24 mouse cellular contexts compared by ENCODE assay signal in the genomic region with DNA sequence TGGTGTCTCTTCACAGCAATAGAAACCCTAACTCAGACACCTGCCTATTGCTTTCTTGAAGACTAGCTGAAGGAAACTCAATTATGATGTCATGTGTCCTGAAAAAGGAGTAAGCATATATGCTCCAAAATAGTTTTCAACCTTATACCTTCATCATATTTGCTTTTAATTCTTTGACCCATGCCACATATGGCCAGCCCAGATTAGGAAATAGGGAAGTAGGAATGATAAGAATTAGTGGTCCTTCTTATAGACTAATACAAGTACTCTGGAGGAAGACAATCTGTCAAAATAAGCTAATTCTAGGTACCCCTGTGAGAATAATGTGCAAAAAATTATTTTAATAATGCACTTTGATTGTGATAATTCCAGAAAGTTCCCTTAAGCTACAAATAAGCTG.
DNase-seq lines count a peak whose midpoint lies in the region; ATAC-seq and TF ChIP-seq lines count a peak whose summit lies in the region.
"Had no signal": no experiment of that assay in that cellular context is flagged by ENCODE, and none has a peak within 500 bp of the region (broad histone marks: within the 10 kb centered on the region; RNA-seq: fewer than 3 reads in every experiment).

No protein-coding gene starts in this region.

- H3K9ac ChIP-seq in midbrain, embryonic 11.5 days (ENCODE audit: low read length): no peak overlapping the region
- H3K9ac ChIP-seq in MEL (ENCODE audit: control insufficient read depth, low read depth, low read length, poor library complexity, severe bottlenecking): no peak overlapping the region

- TF ChIP-seq RAD21 in MEL (IDR thresholded peaks at IDR 0.05; ENCODE audit: low read depth, low read length): no peak

- TF ChIP-seq POLR2A in MEL (IDR thresholded peaks at IDR 0.05; ENCODE audit: control insufficient read depth in 1 of 2, insufficient read depth in 1 of 2, low read depth in 1 of 2, low read length in 2 of 2, poor library complexity in 1 of 2): no peak

- H3K4me3 ChIP-seq in midbrain, embryonic 11.5 days (ENCODE audit: low read depth, low read length): no peak overlapping the region
- no peak overlapping the region for H3K4me3 ChIP-seq in midbrain, embryonic 10.5 days
- no peak overlapping the region for H3K4me3 ChIP-seq in MEL (ENCODE audit: control insufficient read depth in 1 of 2, insufficient read depth in 1 of 2, low read depth in 2 of 2, low read length in 2 of 2)

- peak; percentile 2 for DNase-seq in midbrain, embryonic 11.5 days (ENCODE audit: low spot score, missing footprints)
- DNase-seq in midbrain, embryonic 10.5 days (ENCODE audit: low spot score): no peak
- DNase-seq in MEL (ENCODE audit: low read depth, low spot score): peak; percentile 44
- DNase-seq in MEL-GATA-1-ER (ENCODE audit: extremely low read depth, low read depth): peak; percentile 56
- no peak for DNase-seq in thymus, postnatal 0 days (ENCODE audit: low spot score)
- DNase-seq in adrenal gland, adult 18-20 months (ENCODE audit: low spot score in 2 of 2): no peak
- DNase-seq: adrenal gland, adult 2 months; adrenal gland, adult 8-10 months; adrenal gland, postnatal 10 days; adrenal gland, postnatal 14 days; adrenal gland, postnatal 25 days; adrenal gland, postnatal 36 days; B cell, adult 2 months; cerebellum, adult 11 months; cerebellum, adult 11-12 months; cerebellum, adult 18-20 months; cerebellum, adult 2 months; cerebellum, adult 8-10 months; cerebellum, adult 9-10 months had no signal

- no peak overlapping the region for H3K27ac ChIP-seq in midbrain, embryonic 11.5 days (ENCODE audit: low read depth, low read length)
- no peak overlapping the region for H3K27ac ChIP-seq in midbrain, embryonic 10.5 days (replicated peaks)
- no peak overlapping the region for H3K27ac ChIP-seq in MEL (ENCODE audit: control insufficient read depth, low read depth, low read length)

- ATAC-seq in midbrain, embryonic 11.5 days (ENCODE audit: low FRiP score): no peak
- ATAC-seq: activated CD4-positive, CD25-positive, alpha-beta regulatory T cell, adult 4 months; CD4-positive, CD25-positive, alpha-beta regulatory T cell, adult 4 months; Patski had no signal

- no peaks in the 10 kb centered on the region for H3K36me3 ChIP-seq in midbrain, embryonic 11.5 days (ENCODE audit: control insufficient read depth, insufficient read depth, low read length)
- no peaks in the 10 kb centered on the region for H3K36me3 ChIP-seq in midbrain, embryonic 10.5 days
- H3K36me3 ChIP-seq in MEL (ENCODE audit: control insufficient read depth in 1 of 2, insufficient read depth in 2 of 2, low read length in 2 of 2): no peaks in the 10 kb centered on the region
- H3K36me3 ChIP-seq: G1E had no signal

- TF ChIP-seq CTCF in MEL (IDR thresholded peaks at IDR 0.05 in 2 of 3, conservative IDR thresholded peaks at IDR 0.05 in 1 of 3; ENCODE audit: control insufficient read depth in 1 of 3, insufficient read depth in 1 of 3, low read depth in 2 of 3, low read length in 3 of 3, poor library complexity in 1 of 3, severe bottlenecking in 1 of 3): no peak

- H3K4me1 ChIP-seq in midbrain, embryonic 11.5 days (ENCODE audit: control insufficient read depth, insufficient read depth, low read length): no peaks in the 10 kb centered on the region
- H3K4me1 ChIP-seq in midbrain, embryonic 10.5 days: no peaks in the 10 kb centered on the region
- no peaks in the 10 kb centered on the region for H3K4me1 ChIP-seq in MEL (ENCODE audit: control insufficient read depth in 1 of 2, insufficient read depth in 2 of 2, low read length in 2 of 2)

- no peaks in the 10 kb centered on the region for H3K9me3 ChIP-seq in midbrain, embryonic 11.5 days (ENCODE audit: control insufficient read depth, low read length)
- H3K9me3 ChIP-seq in midbrain, embryonic 10.5 days (replicated peaks): no peaks in the 10 kb centered on the region
- H3K9me3 ChIP-seq in MEL (replicated peaks; ENCODE audit: insufficient read depth, low read length): no peaks in the 10 kb centered on the region
- H3K9me3 ChIP-seq: G1E had no signal

- no peaks in the 10 kb centered on the region for H3K27me3 ChIP-seq in midbrain, embryonic 11.5 days (ENCODE audit: control insufficient read depth, insufficient read depth, low read length)
- H3K27me3 ChIP-seq in midbrain, embryonic 10.5 days (ENCODE audit: low read depth, poor library complexity, severe bottlenecking): no peaks in the 10 kb centered on the region
- H3K27me3 ChIP-seq in MEL (ENCODE audit: control insufficient read depth in 1 of 2, insufficient read depth in 2 of 2, low read length in 2 of 2): no peaks in the 10 kb centered on the region
- H3K27me3 ChIP-seq: CH12.LX, Patski had no signal

- H3K4me2 ChIP-seq in midbrain, embryonic 11.5 days: no peak overlapping the region

- H3K79me2 ChIP-seq in MEL (ENCODE audit: control insufficient read depth, insufficient read depth, low read length, poor library complexity): no peaks in the 10 kb centered on the region

- TF ChIP-seq EP300 in MEL (IDR thresholded peaks at IDR 0.05; ENCODE audit: low read depth in 1 of 2, low read length in 2 of 2): peak; percentile 66 to 75

TF ChIP-seq in MEL, 35 proteins besides CTCF, POLR2A, EP300 and RAD21:
- no peak for TF ChIP-seq TBP (IDR thresholded peaks at IDR 0.05; ENCODE audit: low read depth, low read length)
- TF ChIP-seq JUND (IDR thresholded peaks at IDR 0.05; ENCODE audit: low read depth, low read length): no peak
- TF ChIP-seq ZNF384 (IDR thresholded peaks at IDR 0.05; ENCODE audit: low read depth, low read length): no peak
- TF ChIP-seq RCOR1 (IDR thresholded peaks at IDR 0.05; ENCODE audit: low read depth, low read length): peak; percentile 29; the same call in 1 of the 2 replicates
- no peak for TF ChIP-seq MYC (IDR thresholded peaks at IDR 0.05; ENCODE audit: low read depth, low read length)
- no peak for TF ChIP-seq ZKSCAN1 (IDR thresholded peaks at IDR 0.05; ENCODE audit: low read depth, low read length)
- no peak for TF ChIP-seq ZC3H11A (IDR thresholded peaks at IDR 0.05; ENCODE audit: low read depth, low read length)
- peak; percentile 39; the same call in 1 of the 2 replicates for TF ChIP-seq TAL1 (IDR thresholded peaks at IDR 0.05; ENCODE audit: low read length)
- TF ChIP-seq ETS1 (IDR thresholded peaks at IDR 0.05; ENCODE audit: low read depth, low read length): no peak
- TF ChIP-seq MAFK (IDR thresholded peaks at IDR 0.05; ENCODE audit: borderline replicate concordance, low read depth, low read length): no peak
- TF ChIP-seq CHD1 (IDR thresholded peaks at IDR 0.05; ENCODE audit: low read depth, low read length): no peak
- TF ChIP-seq TCF12 (IDR thresholded peaks at IDR 0.05; ENCODE audit: low read depth, low read length): peak; percentile 59; the same call in 1 of the 2 replicates
- no peak for TF ChIP-seq NRF1 (IDR thresholded peaks at IDR 0.05; ENCODE audit: insufficient read depth, low read depth, low read length, poor library complexity, severe bottlenecking)
- no peak for TF ChIP-seq KAT2A (conservative IDR thresholded peaks at IDR 0.05; ENCODE audit: low read depth, low read length)
- no peak for TF ChIP-seq MAZ (IDR thresholded peaks at IDR 0.05; ENCODE audit: low read depth, low read length)
- TF ChIP-seq GATA1 (IDR thresholded peaks at IDR 0.05; ENCODE audit: low read depth, low read length): peak; percentile 75

Comparison
In these comparisons a context has a peak if more than half of its experiments do, and no peak if none do; other contexts are left out.
1. DNase-seq: peak in midbrain, embryonic 11.5 days (single experiment), MEL (single experiment) and MEL-GATA-1-ER (single experiment); none in midbrain, embryonic 10.5 days (single experiment), thymus, postnatal 0 days (single experiment) and adrenal gland, adult 18-20 months (0 of 2).